Mouse (Mus musculus): ENCODE data around the gene 4921539E11Rik. TPM values are rescaled to one million over a fixed set of nuclear protein-coding genes. Genes with fewer than 3 reads are reported as not detected.

The 4921539E11Rik gene
- polyA plus RNA-seq, 1 experiment from 2014 or later = not detected

GRCm38 (mm10) chr4:103208553-103208952, 82.1 kb downstream of the 4921539E11Rik start:
- Histone ChIP-seq H3K9me3 (ENCODE audit: control insufficient read depth) (no peaks in the 10 kb centered on the region), H3K27ac (ENCODE audit: low read depth, low read length) (no peak overlapping the region), H3K4me2 (replicated peaks; ENCODE audit: low read depth) (no peak overlapping the region), H3K9ac (ENCODE audit: low read depth, low read length) (no peak overlapping the region), H3K4me1 (replicated peaks; ENCODE audit: control insufficient read depth, insufficient read depth, low read length) (no peaks in the 10 kb centered on the region), H3K36me3 (ENCODE audit: control insufficient read depth, insufficient read depth) (peaks cover 42% of the 10 kb centered on the region), H3K27me3 (replicated peaks; ENCODE audit: control insufficient read depth, insufficient read depth, low read length) (no peaks in the 10 kb centered on the region), H3K4me3 (ENCODE audit: low read depth, low read length) (no peak overlapping the region)
- no peak for ATAC-seq
- no peak for TF ChIP-seq CTCF (IDR thresholded peaks at IDR 0.05; ENCODE audit: low read depth)
- 90% methylated on average over 1 of the region's 1 CpGs for WGBS

- no peaks in the 10 kb centered on the region for H3K27me3 ChIP-seq (replicated peaks; ENCODE audit: control insufficient read depth, insufficient read depth, low read length)
- WGBS = 81% methylated on average over 2 of the region's 2 CpGs
- no peak overlapping the region for H3K4me2 ChIP-seq (replicated peaks; ENCODE audit: low read depth)
- no peaks in the 10 kb centered on the region for H3K4me1 ChIP-seq (replicated peaks; ENCODE audit: control insufficient read depth, insufficient read depth, low read length)
- TF ChIP-seq CTCF (IDR thresholded peaks at IDR 0.05; ENCODE audit: low read depth) = no peak
- H3K9ac ChIP-seq (ENCODE audit: low read depth, low read length) = no peak overlapping the region
- H3K9me3 ChIP-seq (ENCODE audit: control insufficient read depth) = no peaks in the 10 kb centered on the region
- H3K36me3 ChIP-seq (ENCODE audit: control insufficient read depth, insufficient read depth) = peaks cover 44% of the 10 kb centered on the region
- no peak overlapping the region for H3K27ac ChIP-seq (ENCODE audit: low read depth, low read length)
- no peak for ATAC-seq
- no peak overlapping the region for H3K4me3 ChIP-seq (ENCODE audit: low read depth, low read length)
Measured at GRCm38 (mm10) chr4:103203646-103204045, 87.0 kb downstream of the 4921539E11Rik start.

- WGBS = 88% methylated on average over 1 of the region's 1 CpGs
- no peaks in the 10 kb centered on the region for H3K27me3 ChIP-seq (replicated peaks; ENCODE audit: control insufficient read depth, insufficient read depth, low read length)
- H3K4me3 ChIP-seq (ENCODE audit: low read depth, low read length) = no peak overlapping the region
- H3K36me3 ChIP-seq (ENCODE audit: control insufficient read depth, insufficient read depth) = peaks cover 43% of the 10 kb centered on the region
- H3K4me1 ChIP-seq (replicated peaks; ENCODE audit: control insufficient read depth, insufficient read depth, low read length) = no peaks in the 10 kb centered on the region
- no peak overlapping the region for H3K9ac ChIP-seq (ENCODE audit: low read depth, low read length)
- H3K27ac ChIP-seq (ENCODE audit: low read depth, low read length) = no peak overlapping the region
- no peaks in the 10 kb centered on the region for H3K9me3 ChIP-seq (ENCODE audit: control insufficient read depth)
- no peak for ATAC-seq
- TF ChIP-seq CTCF (IDR thresholded peaks at IDR 0.05; ENCODE audit: low read depth) = no peak
- H3K4me2 ChIP-seq (replicated peaks; ENCODE audit: low read depth) = no peak overlapping the region
Measured at GRCm38 (mm10) chr4:103200046-103200445, 90.6 kb downstream of the 4921539E11Rik start.

- no peak overlapping the region for H3K27ac ChIP-seq (ENCODE audit: low read depth, low read length)
- no peak overlapping the region for H3K9ac ChIP-seq (ENCODE audit: low read depth, low read length)
- H3K4me3 ChIP-seq (ENCODE audit: low read depth, low read length) = no peak overlapping the region
- no peaks in the 10 kb centered on the region for H3K4me1 ChIP-seq (replicated peaks; ENCODE audit: control insufficient read depth, insufficient read depth, low read length)
- no peaks in the 10 kb centered on the region for H3K9me3 ChIP-seq (ENCODE audit: control insufficient read depth)
- ATAC-seq = no peak
- H3K27me3 ChIP-seq (replicated peaks; ENCODE audit: control insufficient read depth, insufficient read depth, low read length) = no peaks in the 10 kb centered on the region
- H3K4me2 ChIP-seq (replicated peaks; ENCODE audit: low read depth) = no peak overlapping the region
- H3K36me3 ChIP-seq (ENCODE audit: control insufficient read depth, insufficient read depth) = peaks cover 45% of the 10 kb centered on the region
- WGBS = 56% methylated on average over 4 of the region's 4 CpGs
- TF ChIP-seq CTCF (IDR thresholded peaks at IDR 0.05; ENCODE audit: low read depth) = peak; percentile 15; the same call in 1 of the 2 replicates
Measured at GRCm38 (mm10) chr4:103199086-103199485, 91.6 kb downstream of the 4921539E11Rik start.

GRCm38 (mm10) chr4:103197401-103197800, 93.3 kb downstream of the 4921539E11Rik start:
- no peak overlapping the region for H3K4me3 ChIP-seq (ENCODE audit: low read depth, low read length)
- no peak overlapping the region for H3K27ac ChIP-seq (ENCODE audit: low read depth, low read length)
- ATAC-seq = no peak
- TF ChIP-seq CTCF (IDR thresholded peaks at IDR 0.05; ENCODE audit: low read depth) = no peak
- no peak overlapping the region for H3K4me2 ChIP-seq (replicated peaks; ENCODE audit: low read depth)
- WGBS = 88% methylated on average over 8 of the region's 8 CpGs
- H3K9ac ChIP-seq (ENCODE audit: low read depth, low read length) = no peak overlapping the region
- no peaks in the 10 kb centered on the region for H3K4me1 ChIP-seq (replicated peaks; ENCODE audit: control insufficient read depth, insufficient read depth, low read length)
- peaks cover 48% of the 10 kb centered on the region for H3K36me3 ChIP-seq (ENCODE audit: control insufficient read depth, insufficient read depth)
- H3K9me3 ChIP-seq (ENCODE audit: control insufficient read depth) = peaks cover 1% of the 10 kb centered on the region; the same call in 1 of the 2 replicates
- no peaks in the 10 kb centered on the region for H3K27me3 ChIP-seq (replicated peaks; ENCODE audit: control insufficient read depth, insufficient read depth, low read length)

- no peaks in the 10 kb centered on the region for H3K4me1 ChIP-seq (replicated peaks; ENCODE audit: control insufficient read depth, insufficient read depth, low read length)
- no peak for ATAC-seq
- no peak overlapping the region for H3K4me2 ChIP-seq (replicated peaks; ENCODE audit: low read depth)
- H3K27me3 ChIP-seq (replicated peaks; ENCODE audit: control insufficient read depth, insufficient read depth, low read length) = no peaks in the 10 kb centered on the region
- 91% methylated on average over 2 of the region's 2 CpGs for WGBS
- peak; percentile 44 for TF ChIP-seq CTCF (IDR thresholded peaks at IDR 0.05; ENCODE audit: low read depth)
- no peak overlapping the region for H3K9ac ChIP-seq (ENCODE audit: low read depth, low read length)
- peaks cover 3% of the 10 kb centered on the region; the same call in 1 of the 2 replicates for H3K9me3 ChIP-seq (ENCODE audit: control insufficient read depth)
- H3K27ac ChIP-seq (ENCODE audit: low read depth, low read length) = no peak overlapping the region
- peaks cover 55% of the 10 kb centered on the region for H3K36me3 ChIP-seq (ENCODE audit: control insufficient read depth, insufficient read depth)
- H3K4me3 ChIP-seq (ENCODE audit: low read depth, low read length) = no peak overlapping the region
Measured at GRCm38 (mm10) chr4:103192421-103192820, 98.2 kb downstream of the 4921539E11Rik start.
